Mouse (Mus musculus): ENCODE data around the gene Lrrc19.

Gene Lrrc19

DNA sequence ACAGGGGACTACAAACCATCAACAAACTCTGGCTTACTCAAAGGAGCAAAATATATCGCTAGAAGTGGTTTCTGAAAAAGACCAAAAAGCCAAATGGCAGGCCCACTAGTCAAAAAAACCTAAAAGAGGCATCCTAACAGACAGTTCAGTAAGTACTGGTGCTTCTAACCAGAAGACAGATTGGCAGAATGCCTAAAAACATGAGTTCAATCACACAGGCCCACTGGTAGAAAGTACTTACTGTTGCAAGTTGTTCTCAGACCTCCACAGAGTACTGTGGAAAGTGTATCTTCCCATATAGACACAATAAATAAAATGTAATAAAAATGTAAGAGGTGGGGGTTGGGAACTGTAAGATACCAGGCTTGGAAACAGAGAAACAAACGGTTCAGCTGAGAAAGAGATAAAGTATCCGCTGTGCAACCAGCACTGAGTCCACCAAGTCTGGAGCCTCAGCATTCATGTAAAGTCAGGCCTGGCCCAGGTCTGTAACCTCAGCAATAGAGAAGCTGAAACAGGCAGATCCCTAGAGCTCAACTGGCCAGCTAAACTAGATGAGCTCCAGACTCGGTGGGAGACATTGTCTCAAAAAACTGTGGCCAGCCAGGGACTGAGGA lies 58.1 kb downstream of the Lrrc19 start:
- DNase-seq (ENCODE audit: low spot score in 2 of 2) = no peak
